Comparison of ENCODE assay signal across 8 mouse cellular contexts in genomic region chr13:95222569-95223426, GRCm38 (mm10). TPM values are rescaled to one million over a fixed set of nuclear protein-coding genes. Genes with fewer than 3 reads are reported as not detected.
DNase-seq lines count a peak whose midpoint lies in the region; ATAC-seq and TF ChIP-seq lines count a peak whose summit lies in the region.

No protein-coding gene starts in this region.

- H3K27ac ChIP-seq in embryonic facial prominence, embryonic 14.5 days (replicated peaks; ENCODE audit: low read depth, low read length), result no peak overlapping the region
- no peak overlapping the region for H3K27ac ChIP-seq in heart, embryonic 13.5 days (replicated peaks)
- no peak overlapping the region for H3K27ac ChIP-seq in kidney, postnatal 0 days

- TF ChIP-seq CTCF in kidney, postnatal 0 days (IDR thresholded peaks at IDR 0.05; ENCODE audit: low read depth), result no peak

- no peaks in the 10 kb centered on the region for H3K9me3 ChIP-seq in embryonic facial prominence, embryonic 14.5 days (ENCODE audit: control insufficient read depth, low read length)
- no peaks in the 10 kb centered on the region for H3K9me3 ChIP-seq in heart, embryonic 13.5 days
- H3K9me3 ChIP-seq in kidney, postnatal 0 days (replicated peaks; ENCODE audit: low read length), result no peaks in the 10 kb centered on the region

- peak; percentile 40 for DNase-seq in layer of hippocampus, adult 11-12 months (ENCODE audit: low spot score)
- DNase-seq in layer of hippocampus, adult 9-10 months (ENCODE audit: low spot score), result no peak
- DNase-seq in embryonic facial prominence, embryonic 14.5 days (ENCODE audit: low spot score), result peak; percentile 13
- DNase-seq in kidney, postnatal 0 days (ENCODE audit: low spot score), result peak; percentile 44
- DNase-seq in liver, result peak; percentile 4
- peak; percentile 67 for DNase-seq in neural tube, embryonic 10.5 days (ENCODE audit: extremely low spot score, low spot score)
- DNase-seq in urinary bladder, postnatal 4 days (ENCODE audit: low spot score in 2 of 2), result peak; percentile 24 to 59

- H3K4me1 ChIP-seq in embryonic facial prominence, embryonic 14.5 days (ENCODE audit: control insufficient read depth, insufficient read depth, low read length), result no peaks in the 10 kb centered on the region
- H3K4me1 ChIP-seq in heart, embryonic 13.5 days, result 0 out of 2 replicates have a peak, but pooled peaks cover 4% of the 10 kb centered on the region
- peaks cover 2% of the 10 kb centered on the region; the same call in 1 of the 2 replicates for H3K4me1 ChIP-seq in kidney, postnatal 0 days (replicated peaks; ENCODE audit: insufficient read depth, low read length)

- WGBS in embryonic facial prominence, embryonic 14.5 days, result 1% methylated on average over 45 of the region's 96 CpGs
- under 1% methylated on average over 73 of the region's 96 CpGs for WGBS in heart, embryonic 13.5 days
- 1% methylated on average over 61 of the region's 96 CpGs for WGBS in kidney, postnatal 0 days

- H3K9ac ChIP-seq in embryonic facial prominence, embryonic 14.5 days (ENCODE audit: low read depth, low read length), result peak overlapping the region; percentile 66
- H3K9ac ChIP-seq in heart, embryonic 13.5 days, result peak overlapping the region; percentile 76
- H3K9ac ChIP-seq in kidney, postnatal 0 days (ENCODE audit: low read depth, low read length), result peak overlapping the region; percentile 63

- H3K4me3 ChIP-seq in embryonic facial prominence, embryonic 14.5 days (ENCODE audit: low read depth, low read length), result peak overlapping the region; percentile 70
- peak overlapping the region; percentile 74 for H3K4me3 ChIP-seq in heart, embryonic 13.5 days
- peak overlapping the region; percentile 60 for H3K4me3 ChIP-seq in kidney, postnatal 0 days (replicated peaks; ENCODE audit: low read depth, low read length)

- H3K27me3 ChIP-seq in embryonic facial prominence, embryonic 14.5 days (replicated peaks; ENCODE audit: control insufficient read depth, insufficient read depth, low read length), result peaks cover 34% of the 10 kb centered on the region
- H3K27me3 ChIP-seq in heart, embryonic 13.5 days (replicated peaks), result peaks cover 67% of the 10 kb centered on the region
- H3K27me3 ChIP-seq in kidney, postnatal 0 days (ENCODE audit: insufficient read depth, low read length), result peaks cover 5% of the 10 kb centered on the region; the same call in 1 of the 2 replicates

- H3K4me2 ChIP-seq in embryonic facial prominence, embryonic 14.5 days (ENCODE audit: low read depth, low read length), result peak overlapping the region; percentile 98
- peak overlapping the region; percentile 100 for H3K4me2 ChIP-seq in heart, embryonic 13.5 days
- H3K4me2 ChIP-seq in kidney, postnatal 0 days (ENCODE audit: low read length), result peak overlapping the region; percentile 90

- peak; percentile 74 for ATAC-seq in embryonic facial prominence, embryonic 14.5 days (ENCODE audit: low read depth)
- ATAC-seq in heart, embryonic 13.5 days (ENCODE audit: extremely low read depth, insufficient number of reproducible peaks, low FRiP score, low TSS enrichment), result no peak
- ATAC-seq in kidney, postnatal 0 days (replicated peaks; ENCODE audit: low FRiP score, low read depth), result peak; percentile 69

- H3K36me3 ChIP-seq in embryonic facial prominence, embryonic 14.5 days (ENCODE audit: control insufficient read depth, insufficient read depth, low read length), result no peaks in the 10 kb centered on the region
- H3K36me3 ChIP-seq in heart, embryonic 13.5 days, result no peaks in the 10 kb centered on the region
- no peaks in the 10 kb centered on the region for H3K36me3 ChIP-seq in kidney, postnatal 0 days (ENCODE audit: insufficient read depth, low read length)

RNA-seq across cellular contexts. Expression of gene Pde8b, which starts 27.3 kb away (rescaled TPM):
- polyA plus RNA-seq in embryonic facial prominence, embryonic 14.5 days (2014; fragmentation: Nextera tagmentation; extraction: Ambion mirVana), result 4.4 and 4.7 TPM in 2 replicates
- polyA plus RNA-seq in heart, embryonic 13.5 days (2015; fragmentation: Nextera tagmentation; extraction: Ambion mirVana), result 0.55 and 0.79 TPM in 2 replicates
- 12.1 and 13.8 TPM in 2 replicates for polyA plus RNA-seq in kidney, postnatal 0 days (2015; fragmentation: Nextera tagmentation; extraction: Ambion mirVana)
